Mouse (Mus musculus): Measurements from ENCODE around the gene Car15. TPM values are rescaled to one million over a fixed set of nuclear protein-coding genes. Genes with fewer than 3 reads are reported as not detected.

Car15 gene
- total RNA-seq (2021): under 1 TPM; 0.83 to 0.98 TPM
- long read RNA-seq, experiment 1: 0 reads
- long read RNA-seq, experiment 2: 0 reads

GRCm38 (mm10) chr16:17838051-17838450 lies at the start of gene Car15:
Gene Car15, minus strand, starts transcription at chr16:17838364.
- no peak for DNase-seq (ENCODE audit: low spot score in 2 of 2)

GRCm38 (mm10) chr16:17884116-17884515 lies 46.0 kb upstream of the Car15 start:
- peak in 1 of 2 experiments; percentile 6 for DNase-seq (ENCODE audit: low spot score in 2 of 2)

- peak in 1 of 2 experiments; percentile 5 for DNase-seq (ENCODE audit: low spot score in 2 of 2)
Measured at GRCm38 (mm10) chr16:17882196-17882595, 44.0 kb upstream of the Car15 start.

- DNase-seq (ENCODE audit: low spot score in 2 of 2): no peak
Measured at GRCm38 (mm10) chr16:17879571-17879970, 41.4 kb upstream of the Car15 start.

- no peak for DNase-seq (ENCODE audit: low spot score in 2 of 2)
Measured at GRCm38 (mm10) chr16:17876096-17876495, 37.9 kb upstream of the Car15 start.

- DNase-seq (ENCODE audit: low spot score in 2 of 2): no peak
Measured at GRCm38 (mm10) chr16:17875174-17875573, 37.0 kb upstream of the Car15 start.

- DNase-seq (ENCODE audit: low spot score in 2 of 2): no peak
Measured at GRCm38 (mm10) chr16:17872995-17873394, 34.8 kb upstream of the Car15 start.

GRCm38 (mm10) chr16:17871248-17871647 lies 33.1 kb upstream of the Car15 start:
- no peak for DNase-seq (ENCODE audit: low spot score in 2 of 2)

GRCm38 (mm10) chr16:17865770-17866169 lies 27.6 kb upstream of the Car15 start:
- DNase-seq (ENCODE audit: low spot score in 2 of 2): no peak

GRCm38 (mm10) chr16:17865293-17865692 lies 27.1 kb upstream of the Car15 start:
- no peak for DNase-seq (ENCODE audit: low spot score in 2 of 2)

GRCm38 (mm10) chr16:17858592-17858991 lies 20.4 kb upstream of the Car15 start:
- no peak for DNase-seq (ENCODE audit: low spot score in 2 of 2)

GRCm38 (mm10) chr16:17857157-17857556 lies 19.0 kb upstream of the Car15 start:
- no peak for DNase-seq (ENCODE audit: low spot score in 2 of 2)

- DNase-seq (ENCODE audit: low spot score in 2 of 2): no peak
Measured at GRCm38 (mm10) chr16:17853263-17853662, 15.1 kb upstream of the Car15 start.

- DNase-seq (ENCODE audit: low spot score in 2 of 2): no peak
Measured at GRCm38 (mm10) chr16:17851860-17852259, 13.7 kb upstream of the Car15 start.

- DNase-seq (ENCODE audit: low spot score in 2 of 2): no peak
Measured at GRCm38 (mm10) chr16:17851331-17851730, 13.2 kb upstream of the Car15 start.

- DNase-seq (ENCODE audit: low spot score in 2 of 2): no peak
Measured at GRCm38 (mm10) chr16:17849486-17849885, 11.3 kb upstream of the Car15 start.

- DNase-seq (ENCODE audit: low spot score in 2 of 2): no peak
Measured at GRCm38 (mm10) chr16:17848928-17849327, 10.8 kb upstream of the Car15 start.

- DNase-seq (ENCODE audit: low spot score in 2 of 2): no peak
Measured at GRCm38 (mm10) chr16:17848431-17848830, 10.3 kb upstream of the Car15 start.

- no peak for DNase-seq (ENCODE audit: low spot score in 2 of 2)
Measured at GRCm38 (mm10) chr16:17843701-17844365, 5.7 kb upstream of the Car15 start.

GRCm38 (mm10) chr16:17842437-17842836 lies 4.3 kb upstream of the Car15 start:
- no peak for DNase-seq (ENCODE audit: low spot score in 2 of 2)

- no peak for DNase-seq (ENCODE audit: low spot score in 2 of 2)
Measured at GRCm38 (mm10) chr16:17839976-17840375, 1.8 kb upstream of the Car15 start.

- DNase-seq (ENCODE audit: low spot score in 2 of 2): no peak
Measured at GRCm38 (mm10) chr16:17835481-17835880, 2.7 kb downstream of the Car15 start.

GRCm38 (mm10) chr16:17834543-17834942 lies 3.6 kb downstream of the Car15 start:
- DNase-seq (ENCODE audit: low spot score in 2 of 2): no peak

Measured in gastrocnemius, postnatal 4 days (tissue).